Mouse (Mus musculus) liver, adult 2 months (tissue): ENCODE data around the gene Col12a1. TPM values are rescaled to one million over a fixed set of nuclear protein-coding genes. Genes with fewer than 3 reads are reported as not detected.
A peak's percentile ranks its signal among the peaks of the same experiment; 100 is the strongest.

Source experiments
- DNase-seq: peaks from one replicate; pipeline ENCODE4 v3.0.0-alpha.2; 2011; ENCODE audit warnings: low read depth, low spot score; ENCODE audit errors: extremely low read depth
- H3K27ac ChIP-seq: fragments of 200-500 bp; replicated peaks from 2 replicates; pipeline ENCODE4 v1.5.1; 2012; ENCODE audit warnings: low read depth, mild to moderate bottlenecking, control low read depth, inconsistent platforms, low read length; ENCODE audit not compliant: insufficient read depth
- H3K27me3 ChIP-seq: fragments of 200-500 bp; 2 replicates; pipeline ENCODE4 v1.6.1; 2012; ENCODE audit warnings: mild to moderate bottlenecking, moderate library complexity, low read length, inconsistent platforms; ENCODE audit not compliant: control insufficient read depth, insufficient read depth
- H3K36me3 ChIP-seq: fragments of 200-500 bp; 2 replicates; pipeline ENCODE4 v1.6.1; 2012; ENCODE audit warnings: low read length, inconsistent platforms; ENCODE audit not compliant: control insufficient read depth, insufficient read depth
- H3K4me1 ChIP-seq: fragments of 200-500 bp; 2 replicates; pipeline ENCODE4 v1.6.1; 2011; ENCODE audit warnings: low read length; ENCODE audit not compliant: control insufficient read depth, insufficient read depth
- H3K4me3 ChIP-seq: fragments of 200-500 bp; 2 replicates; pipeline ENCODE4 v1.5.1; 2011; ENCODE audit warnings: low read depth, mild to moderate bottlenecking, control low read depth, low read length, moderate library complexity; ENCODE audit not compliant: insufficient read depth
- H3K79me2 ChIP-seq: fragments of 200-500 bp; 2 replicates; pipeline ENCODE4 v1.6.1; 2012; ENCODE audit warnings: inconsistent platforms, mild to moderate bottlenecking, low read length, moderate library complexity; ENCODE audit not compliant: control insufficient read depth, insufficient read depth
- H3K9ac ChIP-seq: fragments of 200-500 bp; 2 replicates; pipeline ENCODE4 v1.6.1; 2012; ENCODE audit warnings: low read depth, mild to moderate bottlenecking, control low read depth, inconsistent platforms, low read length
- CTCF ChIP-seq: fragments of 200-500 bp; IDR thresholded peaks from 2 replicates; pipeline ENCODE4 v1.5.1; 2011; ENCODE audit warnings: low read depth, low read length, control low read depth
- POLR2A ChIP-seq: fragments of 200-500 bp; IDR thresholded peaks from 2 replicates; pipeline ENCODE4 v1.6.1; 2011; ENCODE audit warnings: low read length, control low read depth; ENCODE audit not compliant: insufficient read depth; ENCODE audit errors: extremely low read depth
- WGBS: fragments of 180-500 bp; shearing (Covaris S2); methylation state at CpG from one replicate; pipeline ENCODE4 v1.1.7; 2018; 5-methylcytosine and 5-hydroxymethylcytosine counted together
- polyA plus RNA-seq: library from polyadenylated mRNA; depleted of rRNA; stranded (reverse); fragments of >200 nt; gene quantifications from 2 replicates; pipeline ENCODE4 v1.2.3, GENCODE M21; 2012
- total RNA-seq: library from RNA; depleted of rRNA; stranded (reverse); fragments of >200 nt; gene quantifications from 2 replicates; pipeline ENCODE4 v1.2.3, GENCODE M21; 2014

Col12a1 gene
- total and polyA plus RNA-seq, 2 experiments, result 1.0 to 1.8 TPM

- peak; percentile 90 for DNase-seq
- no peaks in the 10 kb centered on the region for H3K27me3 ChIP-seq
- peak within 1 kb of the TSS; percentile 64 for H3K4me3 ChIP-seq
- 1% methylated on average over 49 of the region's 49 CpGs for WGBS
- H3K9ac ChIP-seq, result peak within 1 kb of the TSS; percentile 79
- H3K36me3 ChIP-seq, result peaks cover 16% of the 10 kb centered on the region
- H3K4me1 ChIP-seq, result peaks cover 13% of the 10 kb centered on the region
- H3K79me2 ChIP-seq, result peaks cover 5% of the 10 kb centered on the region; the same call in 1 of the 2 replicates
- peak within 1 kb of the TSS; percentile 90 for H3K27ac ChIP-seq
- TF ChIP-seq CTCF, result no peak
- TF ChIP-seq POLR2A, result peak; percentile 56; the same call in 1 of the 2 replicates
Observed at GRCm38 (mm10) chr9:79759385-79760005, 40.9 kb upstream of the Col12a1 start, which contains the start of gene Cox7a2. Cox7a2 (minus strand) TSS chr9:79759878.

GRCm38 (mm10) chr9:79755311-79755710, 36.7 kb upstream of the Col12a1 start:
- TF ChIP-seq CTCF, result no peak
- no peak for TF ChIP-seq POLR2A
- Histone ChIP-seq H3K4me1 (peaks cover 13% of the 10 kb centered on the region), H3K27me3 (no peaks in the 10 kb centered on the region), H3K36me3 (peaks cover 34% of the 10 kb centered on the region), H3K9ac (no peak overlapping the region), H3K79me2 (peaks cover 5% of the 10 kb centered on the region; the same call in 1 of the 2 replicates), H3K4me3 (no peak overlapping the region), H3K27ac (peak overlapping the region; percentile 43)
- peak; percentile 93 for DNase-seq
- WGBS, result 26% methylated on average over 4 of the region's 4 CpGs

- Histone ChIP-seq H3K4me1 (peaks cover 5% of the 10 kb centered on the region), H3K9ac (no peak overlapping the region), H3K36me3 (peaks cover 30% of the 10 kb centered on the region), H3K4me3 (no peak overlapping the region), H3K79me2 (no peaks in the 10 kb centered on the region), H3K27me3 (no peaks in the 10 kb centered on the region), H3K27ac (no peak overlapping the region)
- no peak for TF ChIP-seq CTCF
- no peak for TF ChIP-seq POLR2A
- WGBS, result 89% methylated on average over 8 of the region's 8 CpGs
- DNase-seq, result no peak
Observed at GRCm38 (mm10) chr9:79751846-79752245, 33.2 kb upstream of the Col12a1 start.

GRCm38 (mm10) chr9:79750709-79751108, 32.1 kb upstream of the Col12a1 start:
- Histone ChIP-seq H3K36me3 (peaks cover 26% of the 10 kb centered on the region), H3K9ac (no peak overlapping the region), H3K4me1 (peaks cover 2% of the 10 kb centered on the region), H3K27me3 (no peaks in the 10 kb centered on the region), H3K27ac (no peak overlapping the region), H3K4me3 (no peak overlapping the region), H3K79me2 (no peaks in the 10 kb centered on the region)
- DNase-seq, result no peak
- TF ChIP-seq CTCF (no peak), POLR2A (no peak)
- WGBS, result 82% methylated on average over 7 of the region's 7 CpGs

GRCm38 (mm10) chr9:79745036-79745435, 26.4 kb upstream of the Col12a1 start:
- Histone ChIP-seq H3K4me1 (no peaks in the 10 kb centered on the region), H3K79me2 (no peaks in the 10 kb centered on the region), H3K27ac (no peak overlapping the region), H3K4me3 (no peak overlapping the region), H3K36me3 (peaks cover 2% of the 10 kb centered on the region; the same call in 1 of the 2 replicates), H3K27me3 (no peaks in the 10 kb centered on the region), H3K9ac (no peak overlapping the region)
- no peak for TF ChIP-seq POLR2A
- no peak for TF ChIP-seq CTCF
- WGBS, result 80% methylated on average over 4 of the region's 4 CpGs
- no peak for DNase-seq

- Histone ChIP-seq H3K9ac (no peak overlapping the region), H3K36me3 (no peaks in the 10 kb centered on the region), H3K4me1 (peaks cover 5% of the 10 kb centered on the region; the same call in 1 of the 2 replicates), H3K27ac (no peak overlapping the region), H3K4me3 (no peak overlapping the region), H3K79me2 (no peaks in the 10 kb centered on the region), H3K27me3 (no peaks in the 10 kb centered on the region)
- TF ChIP-seq CTCF (no peak), POLR2A (no peak)
- DNase-seq, result no peak
- WGBS, result 89% methylated on average over 6 of the region's 6 CpGs
Observed at GRCm38 (mm10) chr9:79735608-79736007, 17.0 kb upstream of the Col12a1 start.
